Mouse (Mus musculus) cerebellum, postnatal 25 days (tissue): ENCODE measurements around the gene H1fx.
"Not testable (repeated sequence)": the region's sequence is repeated elsewhere in the genome, so short reads cannot be mapped to it uniquely, and the experiment has no call there.

Source experiments
- DNase-seq, 2 experiments: peaks; one replicate each; pipeline ENCODE4 v3.0.0; 2021; ENCODE audit warnings: mixed read lengths in 2 of 2

The H1fx gene

GRCm38 (mm10) chr6:87981547-87982256 is at the start of gene H1fx:
Gene H1fx (minus strand): TSS chr6:87981637.
- DNase-seq = peak; percentile 85 to 88

GRCm38 (mm10) chr6:88030432-88030831 is 49.0 kb upstream of the H1fx start:
- DNase-seq = no peak

- DNase-seq = no peak
Measured at GRCm38 (mm10) chr6:88027390-88027789, 46.0 kb upstream of the H1fx start.

- no peak for DNase-seq
Measured at GRCm38 (mm10) chr6:88023316-88023890, 42.0 kb upstream of the H1fx start.

- no peak for DNase-seq
Measured at GRCm38 (mm10) chr6:88019154-88019553, 37.7 kb upstream of the H1fx start.

DNA sequence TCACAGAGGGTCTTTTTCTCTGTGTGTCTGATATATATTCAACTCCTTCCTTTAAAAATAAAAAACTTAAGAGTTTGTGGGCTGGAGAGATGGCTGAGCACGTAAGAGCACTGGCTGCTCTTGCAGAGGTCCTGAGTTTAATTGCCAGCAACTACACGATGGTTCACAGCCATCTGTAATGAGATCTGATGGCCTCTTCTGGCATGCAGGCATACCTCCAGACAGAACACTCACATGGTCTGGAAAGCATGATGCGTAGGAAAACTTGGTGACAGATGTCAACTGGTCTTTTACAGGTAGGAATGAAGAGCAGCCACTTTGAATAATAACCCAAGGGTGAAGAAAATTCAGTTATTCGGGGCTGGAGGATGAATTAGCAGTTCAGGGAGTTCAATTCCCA is 36.4 kb upstream of the H1fx start:
- no peak for DNase-seq

DNA sequence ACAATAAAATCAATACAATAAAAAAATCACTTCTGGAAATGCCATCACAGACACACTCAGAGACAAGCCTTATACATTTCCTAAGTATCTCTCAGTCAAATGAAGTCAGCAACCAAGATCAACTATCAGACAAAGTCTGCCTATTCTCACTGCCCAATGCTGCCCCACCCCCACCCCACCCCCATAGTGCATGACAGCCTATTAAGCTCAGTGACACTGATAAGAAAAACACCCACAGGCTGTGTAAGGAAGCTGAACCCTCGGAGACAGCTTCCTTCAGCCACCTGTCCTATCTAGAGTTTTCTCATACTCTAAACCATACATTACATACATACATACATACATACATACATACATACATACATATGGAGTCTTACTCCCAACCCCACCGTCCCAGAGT is 34.4 kb upstream of the H1fx start:
- DNase-seq = no peak

DNA sequence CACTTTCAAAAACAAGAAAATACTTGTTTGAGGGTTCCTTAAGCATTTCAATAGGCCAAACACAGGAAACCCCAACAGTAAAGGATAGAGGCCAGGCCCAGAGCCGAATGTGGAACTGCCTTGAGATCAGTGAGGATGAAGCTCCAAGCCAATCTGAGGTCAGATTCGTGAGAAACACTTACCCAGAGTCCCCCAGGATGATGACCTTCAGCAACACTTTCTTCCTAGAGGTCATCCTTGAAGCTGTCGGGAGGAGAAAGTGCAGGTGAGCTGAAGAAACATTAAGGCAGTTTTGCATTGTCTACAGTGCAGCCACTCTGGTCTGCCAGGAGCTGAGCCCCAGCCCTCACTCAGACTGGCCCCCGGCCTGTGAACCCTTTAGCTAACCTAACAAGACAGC is 32.0 kb upstream of the H1fx start:
- no peak for DNase-seq

- no peak for DNase-seq
Measured at GRCm38 (mm10) chr6:88012601-88013000, 31.2 kb upstream of the H1fx start.

GRCm38 (mm10) chr6:88011106-88011505 is 29.7 kb upstream of the H1fx start:
- DNase-seq = peak in 1 of 2 experiments; percentile 57

DNA sequence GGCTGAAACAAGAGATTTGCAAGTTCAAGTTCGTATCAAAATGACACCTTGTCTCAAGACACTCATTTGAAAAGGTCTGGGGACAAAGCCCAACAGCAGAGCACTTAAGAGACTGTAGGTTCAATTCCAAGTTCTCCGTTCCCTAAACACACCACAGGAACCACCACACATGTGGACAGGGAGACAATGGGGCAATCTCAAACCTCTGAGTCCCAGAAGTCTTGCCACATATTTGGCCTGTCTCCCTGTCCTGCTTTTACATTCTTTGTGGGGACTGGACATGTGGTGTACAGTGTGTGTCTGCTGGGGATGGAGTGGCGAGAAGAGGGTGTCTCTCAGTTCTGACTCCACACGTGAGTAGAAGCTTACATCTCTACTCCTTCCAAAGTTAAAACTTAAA is 27.8 kb upstream of the H1fx start:
- no peak for DNase-seq

DNA sequence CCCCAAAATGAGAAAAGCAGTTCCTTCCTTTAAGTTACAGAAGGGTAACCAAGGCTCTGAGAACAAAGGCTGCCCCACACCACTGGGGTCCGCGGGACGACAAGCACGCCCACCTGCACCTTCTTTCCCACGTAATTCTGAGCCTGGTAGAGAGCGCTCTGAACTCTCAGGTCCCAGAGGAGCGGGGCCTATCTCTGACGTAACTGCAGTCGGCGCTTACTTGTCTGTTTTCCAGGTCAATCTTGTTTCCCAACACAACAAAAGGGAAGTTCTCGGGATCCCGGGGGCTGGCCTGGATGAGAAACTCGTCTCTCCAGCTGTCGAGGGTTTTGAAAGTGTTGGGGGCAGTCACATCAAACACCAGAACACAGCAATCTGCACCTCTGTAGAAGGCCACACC is 23.3 kb upstream of the H1fx start:
- DNase-seq = not testable (repeated sequence)

DNA sequence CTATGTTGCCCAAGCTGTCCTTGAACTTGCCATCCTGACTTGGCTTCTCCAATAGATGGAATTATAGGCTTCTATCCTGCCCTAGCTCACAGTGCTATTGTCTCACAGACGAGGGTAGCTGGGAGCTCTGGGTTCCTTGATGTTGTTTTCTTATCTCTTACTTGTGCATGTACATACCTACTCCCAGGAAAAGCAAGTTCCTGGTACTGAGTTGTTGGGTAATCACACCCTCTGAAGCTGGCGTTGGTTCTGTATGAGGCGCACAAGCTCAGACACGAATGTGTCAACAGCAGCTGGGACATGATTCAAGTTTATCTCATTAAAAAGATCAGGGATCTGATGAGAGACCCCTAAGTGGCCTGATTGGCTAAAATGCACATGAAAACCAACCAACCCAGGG is 22.0 kb upstream of the H1fx start:
- no peak for DNase-seq

- no peak for DNase-seq
Measured at GRCm38 (mm10) chr6:87998358-87998757, 16.9 kb upstream of the H1fx start.

DNA sequence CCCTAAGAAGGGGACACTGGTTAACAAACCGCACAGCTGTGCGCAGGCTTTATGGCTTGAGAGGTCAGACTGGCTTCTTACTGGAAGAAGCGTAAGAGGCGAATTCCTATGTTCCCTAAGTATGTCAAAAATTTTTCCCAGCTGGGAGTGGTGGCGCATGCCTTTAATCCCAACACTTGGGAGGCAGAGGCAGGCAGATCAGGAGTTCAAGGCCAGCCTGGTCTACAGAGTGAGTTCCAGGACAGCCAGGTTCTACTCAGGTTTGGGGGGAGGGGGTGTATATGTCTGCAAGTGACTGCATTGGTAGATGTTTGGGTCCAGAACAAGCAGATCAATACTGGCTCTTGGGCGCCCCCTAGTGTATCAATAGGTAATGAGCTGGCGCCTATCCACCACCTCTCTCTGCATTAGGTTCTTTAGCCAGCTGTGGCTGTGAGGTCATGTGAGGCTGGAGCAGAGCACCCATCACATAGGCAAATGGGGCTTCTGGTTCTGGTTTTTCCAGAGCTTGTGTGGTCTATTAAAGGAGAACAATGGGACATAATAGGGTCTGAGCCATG is 16.3 kb upstream of the H1fx start:
- peak; percentile 76 to 81 for DNase-seq

GRCm38 (mm10) chr6:87996606-87997005 is 15.2 kb upstream of the H1fx start:
- DNase-seq = no peak

GRCm38 (mm10) chr6:87995519-87995918 is 14.1 kb upstream of the H1fx start:
- no peak for DNase-seq

DNA sequence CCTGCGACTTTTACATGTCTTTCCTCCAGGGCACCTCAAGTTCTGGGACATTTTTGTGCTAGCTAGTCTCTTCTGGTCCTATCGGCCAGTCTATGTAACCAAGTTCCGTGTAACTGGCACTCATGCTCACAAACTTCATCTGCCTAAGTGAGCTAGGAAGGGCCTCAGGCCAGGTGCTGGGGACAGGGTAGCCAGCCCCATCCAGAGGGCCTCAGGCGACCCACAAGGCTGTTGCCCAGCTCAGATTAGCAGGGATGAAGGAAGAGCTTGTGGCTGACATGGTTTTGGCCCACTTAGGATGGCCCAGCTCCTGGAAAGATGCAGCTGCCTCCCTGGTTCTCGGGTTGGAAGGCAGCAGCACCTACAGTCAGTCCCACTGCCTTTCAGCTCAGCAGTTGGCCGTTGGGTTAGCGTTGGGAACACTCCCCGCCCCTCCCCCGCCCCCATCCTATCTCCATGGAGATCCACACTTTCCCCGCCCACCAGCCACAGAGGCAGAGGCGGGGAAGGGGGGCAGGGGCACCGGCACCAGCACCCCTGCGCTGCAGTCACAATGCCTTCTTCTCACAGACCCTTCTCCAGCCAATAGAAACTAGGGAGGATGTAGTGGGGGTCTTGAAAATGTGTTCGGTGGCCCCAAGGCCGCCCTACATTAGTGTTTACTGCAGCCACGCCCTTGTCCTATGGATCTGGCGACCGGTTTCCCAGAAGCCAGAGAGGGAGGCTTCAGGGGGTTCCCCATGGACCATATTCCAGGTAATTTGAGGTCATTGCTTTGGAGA is 12.5 kb upstream of the H1fx start:
- DNase-seq = peak in 1 of 2 experiments; percentile 33

DNA sequence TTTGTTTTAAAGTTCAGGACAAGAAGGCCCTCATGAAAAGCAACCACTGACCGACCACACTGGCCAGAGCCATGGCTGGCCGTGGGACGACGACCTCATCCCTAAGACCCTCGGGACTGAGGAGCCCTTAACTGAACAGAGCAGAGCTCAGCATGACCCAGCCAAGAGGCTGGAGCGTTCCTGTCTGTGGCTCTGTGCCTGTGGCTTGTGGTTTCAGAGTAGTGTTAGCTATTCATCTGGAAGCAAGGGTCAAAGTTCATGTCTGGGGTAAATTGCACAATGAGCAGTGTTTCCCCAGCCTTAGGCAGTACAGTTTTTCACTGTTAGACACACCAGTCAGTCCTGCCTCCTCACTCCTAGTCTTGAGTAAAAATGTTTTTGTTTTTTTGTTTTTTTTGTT is 11.3 kb upstream of the H1fx start:
- no peak for DNase-seq

DNA sequence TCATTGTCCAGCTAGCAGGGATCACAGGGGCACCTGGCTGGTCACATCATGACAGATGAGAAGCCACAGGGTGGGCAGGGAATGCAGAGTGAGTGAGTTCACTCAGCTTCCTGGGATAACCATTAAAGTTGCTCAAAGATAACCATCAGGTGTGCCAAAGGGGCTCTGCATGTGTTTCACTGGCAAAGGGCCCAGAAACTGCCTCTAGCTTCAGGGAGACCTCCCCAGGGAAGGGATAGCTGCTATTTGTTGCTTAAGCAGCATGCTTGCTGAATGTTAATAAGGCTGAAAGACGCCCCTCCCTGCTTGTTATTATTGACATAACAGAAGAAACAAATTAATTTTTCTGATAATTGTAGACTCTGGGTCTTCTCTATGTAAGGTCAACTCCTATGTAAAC is 10.4 kb upstream of the H1fx start:
- no peak for DNase-seq

DNA sequence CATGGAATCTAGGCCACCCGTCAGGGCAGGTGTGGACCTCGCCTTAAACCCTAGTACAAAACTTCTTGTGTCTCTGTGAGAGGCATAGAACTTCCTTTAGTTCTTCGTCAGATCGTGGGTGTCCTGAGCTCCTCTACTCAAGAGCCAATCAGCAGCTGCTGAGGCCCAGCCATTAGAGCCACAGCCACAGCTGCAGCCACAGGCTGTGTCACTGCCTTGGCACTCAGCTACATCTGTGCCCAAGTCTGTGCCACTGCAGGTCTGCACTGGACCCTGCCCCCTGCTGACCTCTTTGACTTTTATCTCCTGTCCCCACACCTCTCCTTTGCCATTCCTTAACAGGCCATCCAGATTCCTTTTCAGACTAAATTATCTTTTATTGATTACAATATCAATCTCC is 9.8 kb upstream of the H1fx start:
- DNase-seq = no peak

GRCm38 (mm10) chr6:87982506-87982905 is 1.1 kb upstream of the H1fx start:
- DNase-seq = no peak

- DNase-seq = peak; percentile 61 to 63
Measured at GRCm38 (mm10) chr6:87981030-87981485, 379 bp downstream of the H1fx start.
